Mouse (Mus musculus) CH12.LX (cell line): ENCODE measurements around the gene Cbl. TPM values are rescaled to one million over a fixed set of nuclear protein-coding genes. Genes with fewer than 3 reads are reported as not detected.

Experiments used
- DNase-seq: peaks from one replicate; pipeline ENCODE4 v3.0.0-alpha.2; 2013; ENCODE audit errors: extremely low read depth
- H3K27ac ChIP-seq: 2 replicates; pipeline ENCODE4 v1.5.1; 2012; ENCODE audit warnings: low read depth, mild to moderate bottlenecking, control low read depth, moderate library complexity; ENCODE audit not compliant: insufficient read depth
- H3K27me3 ChIP-seq: replicated peaks from 2 replicates; pipeline ENCODE3; 2012; ENCODE audit warnings: inconsistent platforms
- H3K36me3 ChIP-seq, 2 experiments: replicated peaks in 1 of 2; 2 replicates each; pipeline versions ENCODE3 to v1.6.1; 2012; ENCODE audit warnings: inconsistent platforms in 1 of 2, low read length in 1 of 2, mild to moderate bottlenecking in 1 of 2, mixed read lengths in 1 of 2, moderate library complexity in 1 of 2; ENCODE audit not compliant: control insufficient read depth in 1 of 2, insufficient read depth in 1 of 2
- H3K4me1 ChIP-seq, 2 experiments: 2 replicates each; pipeline ENCODE4 v1.6.1; 2012; ENCODE audit warnings: inconsistent platforms in 1 of 2, moderate library complexity in 1 of 2; ENCODE audit not compliant: insufficient read depth in 2 of 2, control insufficient read depth in 1 of 2
- H3K4me2 ChIP-seq: 2 replicates; pipeline ENCODE4 v1.6.1; 2012; ENCODE audit warnings: low read depth, mild to moderate bottlenecking, control low read depth; ENCODE audit not compliant: poor library complexity, insufficient read depth, severe bottlenecking
- H3K4me3 ChIP-seq, 3 experiments: fragments of 150-350 bp in 1 of 3; sonication (generic) in 1 of 3; replicated peaks in 1 of 3; 2 replicates each; pipeline versions ENCODE3 to v1.5.1; 2011 to 2012; ENCODE audit warnings: low read depth in 2 of 3, low read length in 2 of 3, mild to moderate bottlenecking in 2 of 3, moderate library complexity in 2 of 3, control low read depth in 1 of 3, improper control_type of control experiment in 1 of 3, inconsistent platforms in 1 of 3, mixed read lengths in 1 of 3; ENCODE audit not compliant: poor library complexity in 1 of 3
- H3K79me2 ChIP-seq: replicated peaks from 2 replicates; pipeline ENCODE4 v1.6.1; 2012; ENCODE audit warnings: mild to moderate bottlenecking, moderate library complexity; ENCODE audit not compliant: control insufficient read depth, poor library complexity, insufficient read depth, severe bottlenecking; ENCODE audit errors: extremely low read depth
- H3K9ac ChIP-seq: 2 replicates; pipeline ENCODE4 v1.6.1; 2012; ENCODE audit warnings: low read depth, mild to moderate bottlenecking, control low read depth, moderate library complexity; ENCODE audit not compliant: insufficient read depth
- H3K9me3 ChIP-seq: replicated peaks from 2 replicates; pipeline ENCODE3; 2012; ENCODE audit warnings: low read length, inconsistent platforms, mixed read lengths
- BHLHE40 ChIP-seq: IDR thresholded peaks from 2 replicates; pipeline ENCODE4 v1.6.1; 2011; ENCODE audit warnings: mild to moderate bottlenecking, low read depth, low read length, improper control_type of control experiment
- CHD1 ChIP-seq: IDR thresholded peaks from 2 replicates; pipeline ENCODE4 v1.6.1; 2012; ENCODE audit warnings: low read depth, low read length, improper control_type of control experiment, inconsistent platforms
- CHD2 ChIP-seq: IDR thresholded peaks from 2 replicates; pipeline ENCODE4 v1.6.1; 2011; ENCODE audit warnings: low read length, improper control_type of control experiment
- E2F4 ChIP-seq: IDR thresholded peaks from 2 replicates; pipeline ENCODE4 v1.6.1; 2011; ENCODE audit warnings: low read depth, low read length, improper control_type of control experiment; ENCODE audit not compliant: insufficient replicate concordance
- EP300 ChIP-seq: IDR thresholded peaks from 2 replicates; pipeline ENCODE4 v1.6.1; 2011; ENCODE audit warnings: low read length, improper control_type of control experiment
- ETS1 ChIP-seq: conservative IDR thresholded peaks from 2 replicates; pipeline ENCODE4 v1.6.1; 2012; ENCODE audit warnings: low read depth, mild to moderate bottlenecking, inconsistent platforms, low read length, improper control_type of control experiment, moderate library complexity
- GABPA ChIP-seq: IDR thresholded peaks from 2 replicates; pipeline ENCODE4 v1.6.1; 2012; ENCODE audit warnings: low read depth, low read length, improper control_type of control experiment, inconsistent platforms; ENCODE audit not compliant: insufficient replicate concordance
- HCFC1 ChIP-seq: IDR thresholded peaks from 2 replicates; pipeline ENCODE4 v1.6.1; 2012; ENCODE audit warnings: low read depth, mild to moderate bottlenecking, inconsistent platforms, low read length, improper control_type of control experiment
- KAT2A ChIP-seq: IDR thresholded peaks from 2 replicates; pipeline ENCODE4 v1.6.1; 2012; ENCODE audit warnings: low read length, improper control_type of control experiment, inconsistent platforms; ENCODE audit not compliant: insufficient replicate concordance
- MEF2A ChIP-seq: IDR thresholded peaks from 2 replicates; pipeline ENCODE4 v1.6.1; 2014; ENCODE audit warnings: low read depth, mild to moderate bottlenecking, inconsistent platforms, low read length, improper control_type of control experiment, borderline replicate concordance
- MXI1 ChIP-seq: IDR thresholded peaks from 2 replicates; pipeline ENCODE4 v1.6.1; 2011; ENCODE audit warnings: mild to moderate bottlenecking, low read depth, low read length, improper control_type of control experiment
- MYC ChIP-seq: IDR thresholded peaks from 2 replicates; pipeline ENCODE4 v1.6.1; 2011; ENCODE audit warnings: low read depth, mild to moderate bottlenecking, improper control_type of control experiment, low read length
- NELFE ChIP-seq: IDR thresholded peaks from 2 replicates; pipeline ENCODE4 v1.6.1; 2011; ENCODE audit warnings: low read depth, low read length, improper control_type of control experiment
- NRF1 ChIP-seq: IDR thresholded peaks from 2 replicates; pipeline ENCODE4 v1.6.1; 2014; ENCODE audit warnings: low read depth, mild to moderate bottlenecking, inconsistent platforms, low read length, improper control_type of control experiment, moderate library complexity
- PAX5 ChIP-seq: IDR thresholded peaks from 2 replicates; pipeline ENCODE4 v1.6.1; 2012; ENCODE audit warnings: low read length, inconsistent platforms, mixed read lengths
- RAD21 ChIP-seq: IDR thresholded peaks from 2 replicates; pipeline ENCODE4 v1.6.1; 2011; ENCODE audit warnings: low read depth, mild to moderate bottlenecking, low read length, improper control_type of control experiment, moderate library complexity
- RCOR1 ChIP-seq: conservative IDR thresholded peaks from 2 replicates; pipeline ENCODE4 v1.6.1; 2012; ENCODE audit warnings: low read depth, mild to moderate bottlenecking, inconsistent platforms, low read length, improper control_type of control experiment
- SIN3A ChIP-seq: IDR thresholded peaks from 2 replicates; pipeline ENCODE4 v1.6.1; 2012; ENCODE audit warnings: low read length, improper control_type of control experiment, inconsistent platforms
- TBP ChIP-seq: conservative IDR thresholded peaks from 2 replicates; pipeline ENCODE4 v1.6.1; 2011; ENCODE audit warnings: low read depth, low read length, improper control_type of control experiment
- USF2 ChIP-seq: conservative IDR thresholded peaks from 2 replicates; pipeline ENCODE4 v1.6.1; 2011; ENCODE audit warnings: low read depth, low read length, improper control_type of control experiment
- ZMIZ1 ChIP-seq: IDR thresholded peaks from 2 replicates; pipeline ENCODE4 v1.6.1; 2012; ENCODE audit warnings: low read depth, mild to moderate bottlenecking, inconsistent platforms, low read length, improper control_type of control experiment
- ZNF384 ChIP-seq: IDR thresholded peaks from 2 replicates; pipeline ENCODE4 v1.6.1; 2012; ENCODE audit warnings: low read depth, low read length, improper control_type of control experiment, inconsistent platforms
- dilution Hi-C: fragments of 300-500 bp; cut with MboI; formaldehyde crosslinking; loops from 2 replicates; pipeline ENCODE4 v1.14.3; 2020; ENCODE audit warnings: low sequenced_read_pairs; ENCODE audit not compliant: extremely low pct_unique_long_range_greater_than_20kb, extremely low pct_ligation_motif_present
- in situ Hi-C: fragments of 300-500 bp; cut with MboI; formaldehyde crosslinking; loops from 3 replicates; pipeline ENCODE4 v1.14.3; 2019; ENCODE audit warnings: low sequenced_read_pairs, low pct_ligation_motif_present, low pct_unique_long_range_greater_than_20kb, mixed read lengths
- polyA plus RNA-seq: library from polyadenylated mRNA; unstranded; fragments of >175 nt; gene quantifications from 2 replicates; pipeline ENCODE4 v1.2.1, GENCODE M21; 2012; ENCODE audit warnings: low read depth; ENCODE audit not compliant: insufficient read length
- total RNA-seq, 2 experiments: library from RNA; depleted of rRNA; stranded (reverse); fragments of 300-350 nt in 1 of 2; fragments of >200 nt in 1 of 2; gene quantifications; 2 replicates each; pipeline ENCODE4 v1.2.3; 2012 to 2014

Gene Cbl
- total and polyA plus RNA-seq, 3 experiments: 8.3 to 39.0 (median 11.9) TPM

DNA sequence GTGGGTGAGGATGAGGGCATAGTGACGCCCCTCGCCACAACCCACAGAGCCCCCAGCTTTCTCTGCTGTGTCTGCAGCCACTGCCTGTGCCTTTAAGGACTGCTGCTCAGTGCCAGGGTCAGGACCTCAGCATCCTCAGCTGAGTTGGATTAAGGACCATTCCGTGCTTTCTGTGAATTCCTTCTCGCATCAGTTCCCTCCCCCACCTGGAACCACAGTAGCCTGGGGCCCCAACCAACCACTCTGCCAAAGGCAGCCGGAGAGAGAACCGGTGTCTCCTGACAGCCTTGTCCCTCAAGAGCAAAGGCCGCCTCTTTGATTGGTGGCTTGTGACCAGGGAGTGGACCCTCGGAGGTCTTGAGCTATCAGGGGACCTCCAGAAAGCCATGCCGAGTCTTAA, 132.4 kb downstream of the Cbl start, which contains the start of gene Mfrp:
Mfrp (plus strand) TSS at position 240 of the 400 bp plus-strand sequence.
- dilution Hi-C loops (no loop called here), in situ Hi-C loops (no loop called here)
- peaks cover 5 to 11% of the 10 kb centered on the region in 2 experiments for H3K4me1 ChIP-seq
- no peak within 1 kb of the TSS for H3K4me2 ChIP-seq
- no peak within 1 kb of the TSS for H3K9ac ChIP-seq
- H3K27me3 ChIP-seq: no peaks in the 10 kb centered on the region
- no peaks in the 10 kb centered on the region for H3K9me3 ChIP-seq
- H3K27ac ChIP-seq: no peak within 1 kb of the TSS
- H3K36me3 ChIP-seq: peaks cover 18 to 66% of the 10 kb centered on the region in 2 experiments
- H3K79me2 ChIP-seq: 0 out of 2 replicates have a peak, but pooled peaks cover 4% of the 10 kb centered on the region
- no peak for TF ChIP-seq SIN3A
- no peak for TF ChIP-seq HCFC1
- TF ChIP-seq GABPA: no peak
- no peak for TF ChIP-seq CHD1
- TF ChIP-seq TBP: no peak
- no peak for TF ChIP-seq ZMIZ1
- TF ChIP-seq MXI1: no peak
- TF ChIP-seq RCOR1: no peak
- TF ChIP-seq BHLHE40: no peak
- TF ChIP-seq ETS1: no peak
- H3K4me3 ChIP-seq: no peak within 1 kb of the TSS
- no peak for DNase-seq

DNA sequence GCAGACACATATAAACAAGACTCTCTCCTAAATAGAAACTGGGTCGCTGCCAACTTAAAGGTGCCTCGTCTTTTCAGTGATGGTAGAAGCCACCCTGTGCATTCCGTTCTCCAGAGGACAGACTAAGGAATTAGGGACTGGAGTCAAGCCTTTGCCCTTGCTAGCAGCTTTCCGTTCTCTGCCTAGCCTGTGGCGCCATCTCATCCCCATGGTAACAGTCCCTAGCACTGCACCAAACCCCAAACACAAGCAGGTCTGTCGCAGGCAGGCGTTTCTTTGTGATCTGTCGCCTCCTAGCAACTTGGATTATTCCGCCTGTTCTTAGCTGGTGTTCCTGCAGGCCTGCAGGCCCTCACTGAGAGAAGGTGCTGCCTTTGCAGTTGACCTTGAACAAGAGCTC, 137.3 kb downstream of the Cbl start:
- no peaks in the 10 kb centered on the region for H3K79me2 ChIP-seq
- H3K36me3 ChIP-seq: peaks cover 3 to 41% of the 10 kb centered on the region in 2 experiments
- peaks cover 2 to 21% of the 10 kb centered on the region in 2 experiments; a peak in 2 of 4 replicates for H3K4me1 ChIP-seq
- no peak for DNase-seq
- no peak overlapping the region for H3K4me3 ChIP-seq
- H3K4me2 ChIP-seq: no peak overlapping the region
- no peak for TF ChIP-seq E2F4
- TF ChIP-seq NELFE: no peak
- no peak for TF ChIP-seq NRF1
- TF ChIP-seq USF2: no peak
- no peak for TF ChIP-seq KAT2A
- TF ChIP-seq RAD21: no peak
- TF ChIP-seq GABPA: no peak
- TF ChIP-seq MEF2A: no peak
- no peak for TF ChIP-seq MYC
- no peak for TF ChIP-seq PAX5
- no peak for TF ChIP-seq TBP
- TF ChIP-seq ZMIZ1: no peak
- TF ChIP-seq SIN3A: no peak
- no peak for TF ChIP-seq ZNF384
- TF ChIP-seq EP300: no peak
- TF ChIP-seq BHLHE40: no peak
- no peak for TF ChIP-seq CHD2
- H3K27me3 ChIP-seq: no peaks in the 10 kb centered on the region
- in situ Hi-C loops (no loop called here), dilution Hi-C loops (no loop called here)
- H3K9me3 ChIP-seq: no peaks in the 10 kb centered on the region
- H3K9ac ChIP-seq: no peak overlapping the region
- H3K27ac ChIP-seq: no peak overlapping the region
